Mouse (Mus musculus) stomach, embryonic 15.5 days (tissue): Measurements from ENCODE around the gene Nbdy. TPM values are rescaled to one million over a fixed set of nuclear protein-coding genes. Genes with fewer than 3 reads are reported as not detected.

ENCODE experiments used
- polyA plus RNA-seq: library from polyadenylated mRNA; unstranded; fragments of >200 nt; fragmentation: Nextera tagmentation; extraction: Ambion mirVana; gene quantifications from 2 replicates; pipeline ENCODE4 v1.2.1, GENCODE M21; 2015

The Nbdy gene
- polyA plus RNA-seq, 1 experiment from 2014 or later = 88.8 TPM

Other genes starting within 250 kb of the Nbdy start
- gene Ubqln2, start 225.4 kb upstream of the Nbdy start, polyA plus RNA-seq = 19.5 and 22.1 TPM in 2 replicates
- not detected in 2 replicates for gene Cypt3, start 165.0 kb upstream of the Nbdy start, polyA plus RNA-seq
- gene Kctd12b, start 27.2 kb upstream of the Nbdy start, polyA plus RNA-seq = 5.2 and 5.4 TPM in 2 replicates
- gene Spin2c, start 108.6 kb downstream of the Nbdy start, polyA plus RNA-seq = 10.8 and 12.9 TPM in 2 replicates